Mouse (Mus musculus) frontal cortex, postnatal 14 days (tissue): ENCODE results near the gene Dbr1.

Experiments
- DNase-seq, 2 experiments: peaks; one replicate each; pipeline ENCODE4 v3.0.0; 2022; ENCODE audit warnings: low spot score in 2 of 2

The Dbr1 gene

GRCm38 (mm10) chr9:99619688-99620087 lies 44.1 kb downstream of the Dbr1 start:
- no peak for DNase-seq

DNA sequence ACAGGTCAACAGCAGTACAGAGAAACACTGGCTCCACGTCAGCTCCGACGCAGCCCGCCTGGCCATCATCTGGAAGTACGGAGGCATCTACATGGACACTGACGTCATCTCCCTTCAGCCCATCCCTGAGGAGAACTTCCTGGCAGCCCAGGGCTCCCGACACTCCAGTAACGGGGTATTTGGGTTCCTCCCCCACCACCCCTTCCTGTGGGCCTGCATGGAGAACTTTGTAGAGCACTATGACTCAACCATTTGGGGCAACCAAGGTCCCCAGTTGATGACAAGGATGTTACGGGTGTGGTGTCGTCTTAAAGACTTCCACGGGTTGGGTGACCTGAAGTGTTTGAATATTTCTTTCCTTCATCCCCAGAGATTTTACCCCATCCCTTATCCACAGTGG lies 44.6 kb downstream of the Dbr1 start:
- no peak for DNase-seq

GRCm38 (mm10) chr9:99622034-99622433 lies 46.4 kb downstream of the Dbr1 start:
- DNase-seq = no peak

DNA sequence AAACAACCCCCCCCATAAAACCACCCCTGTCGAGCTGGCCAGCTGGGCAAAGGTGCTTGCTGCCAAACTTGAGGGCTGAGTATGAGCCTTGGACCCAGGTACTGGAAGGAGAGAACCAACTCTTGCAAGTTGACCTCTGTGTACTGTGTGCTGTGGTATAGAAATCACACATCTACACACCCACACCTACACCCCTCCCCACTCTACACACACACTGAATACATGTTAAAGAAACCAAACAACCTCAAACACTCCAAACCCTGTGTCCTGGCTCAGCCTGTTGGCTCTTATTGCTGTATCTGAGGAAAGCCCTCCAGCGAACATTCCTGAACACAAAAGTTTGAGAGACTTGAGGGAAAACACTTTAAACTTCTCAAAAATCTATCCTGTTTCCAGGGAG lies 47.4 kb downstream of the Dbr1 start:
- no peak for DNase-seq

DNA sequence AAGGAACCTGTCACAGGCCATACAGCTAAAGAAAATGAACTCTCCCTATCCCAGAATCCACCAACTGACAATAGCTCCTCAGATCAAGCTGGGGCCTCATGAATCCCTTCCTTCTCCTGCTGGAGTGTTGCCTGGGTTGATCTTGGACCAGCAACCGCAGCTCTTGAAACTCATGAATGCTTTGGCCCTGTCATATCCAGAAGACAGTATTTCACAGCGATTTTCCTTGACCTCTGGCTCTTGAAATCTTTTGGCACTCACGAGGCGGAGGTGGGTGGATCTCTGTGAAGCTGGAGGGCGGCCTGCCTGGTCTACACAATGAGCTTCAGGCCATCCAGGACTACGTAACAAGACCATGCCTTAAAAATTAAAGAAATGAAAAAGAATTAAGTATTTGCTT lies 48.5 kb downstream of the Dbr1 start:
- DNase-seq = no peak

DNA sequence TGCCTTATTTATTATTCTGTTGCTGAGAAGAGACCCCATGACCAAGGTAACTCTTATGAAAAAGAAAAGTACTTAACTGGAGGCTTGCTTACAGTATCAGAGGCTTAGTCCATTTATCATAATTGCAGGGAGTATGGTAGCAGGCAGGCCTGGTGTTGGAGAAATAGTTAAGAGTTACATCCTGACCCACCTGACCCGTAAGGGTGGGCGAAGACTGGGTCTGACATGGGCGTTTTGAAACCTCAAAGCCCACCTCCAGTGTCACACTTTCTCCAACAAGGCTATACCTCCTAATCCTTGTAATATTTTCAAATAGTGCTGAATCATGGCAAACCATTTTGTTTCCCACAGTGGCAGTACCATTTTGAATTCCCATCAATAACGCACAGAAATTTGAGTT lies 53.0 kb downstream of the Dbr1 start:
- DNase-seq = no peak

- peak; percentile 68 for DNase-seq
Measured at GRCm38 (mm10) chr9:99629281-99630011, 53.8 kb downstream of the Dbr1 start, which contains the start of gene Dzip1l. TSS of gene Dzip1l (plus strand) at chr9:99629496.

DNA sequence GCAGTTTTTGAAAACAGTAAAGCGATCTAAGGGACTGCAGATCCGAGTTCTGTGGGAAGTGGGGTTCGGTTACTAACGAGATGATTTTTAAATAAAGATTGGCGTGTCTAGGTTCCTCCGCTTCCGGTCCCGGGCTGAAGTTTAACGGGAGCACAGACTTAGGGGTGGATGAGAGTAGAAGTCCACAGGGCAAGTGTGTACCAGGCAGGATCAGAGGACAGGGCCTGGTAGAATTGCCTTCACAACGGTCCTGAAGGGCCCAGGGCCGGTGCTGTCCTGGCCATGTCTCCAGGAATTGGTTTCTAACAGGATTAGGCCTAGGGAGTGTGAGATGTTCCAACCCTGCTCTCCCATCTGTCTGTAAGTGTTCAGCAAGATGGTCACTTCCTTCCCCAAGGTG lies 54.5 kb downstream of the Dbr1 start:
- DNase-seq = no peak

DNA sequence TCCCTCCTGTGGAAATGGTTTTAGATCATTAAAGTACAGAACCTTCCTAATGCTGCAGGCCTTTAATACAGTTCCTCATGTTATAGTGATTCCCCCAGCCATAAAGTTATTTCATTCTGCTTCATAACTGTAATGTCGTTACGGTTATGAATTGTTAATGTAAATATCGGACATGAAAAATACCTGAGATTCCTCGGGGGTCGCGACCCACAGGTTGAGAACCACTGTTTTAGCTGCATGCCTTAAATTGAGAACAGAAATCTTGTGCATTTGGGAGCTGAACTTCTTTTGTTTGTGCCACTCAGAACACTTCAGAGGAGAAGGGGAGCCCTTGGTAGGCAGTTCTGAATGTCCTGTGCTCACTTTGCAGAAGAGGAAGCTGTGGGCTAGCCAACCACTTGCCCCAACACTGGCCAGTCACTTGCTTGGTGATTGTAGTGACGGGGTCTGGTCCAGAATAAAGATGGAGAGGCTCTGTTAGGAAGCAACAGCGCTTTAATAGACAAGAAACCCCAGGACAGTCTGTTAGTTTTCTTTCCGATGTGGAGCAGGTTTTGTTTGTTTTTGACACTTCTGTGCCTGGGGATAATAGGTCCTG lies 55.0 kb downstream of the Dbr1 start:
- peak in 1 of 2 experiments; percentile 20 for DNase-seq

DNA sequence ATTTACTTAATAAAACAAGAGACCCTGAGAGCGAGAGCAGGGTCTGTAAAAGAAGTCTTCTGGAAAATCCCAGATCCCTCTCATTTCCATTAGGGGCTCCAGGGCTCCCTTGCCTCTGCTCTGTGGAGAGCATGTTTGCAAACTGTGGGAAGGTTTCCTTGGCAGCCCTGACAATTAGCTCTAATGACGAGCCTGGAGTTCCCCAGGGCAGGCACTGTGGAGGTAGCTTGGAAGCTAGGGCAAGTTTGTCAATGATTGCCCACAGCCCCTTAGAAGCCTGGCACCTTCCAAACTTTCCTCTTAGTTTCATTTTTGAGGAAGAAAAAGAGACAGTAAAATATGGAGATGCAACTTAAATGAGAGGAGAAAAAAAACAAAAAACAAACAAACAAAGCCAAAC lies 56.2 kb downstream of the Dbr1 start:
- DNase-seq = no peak

DNA sequence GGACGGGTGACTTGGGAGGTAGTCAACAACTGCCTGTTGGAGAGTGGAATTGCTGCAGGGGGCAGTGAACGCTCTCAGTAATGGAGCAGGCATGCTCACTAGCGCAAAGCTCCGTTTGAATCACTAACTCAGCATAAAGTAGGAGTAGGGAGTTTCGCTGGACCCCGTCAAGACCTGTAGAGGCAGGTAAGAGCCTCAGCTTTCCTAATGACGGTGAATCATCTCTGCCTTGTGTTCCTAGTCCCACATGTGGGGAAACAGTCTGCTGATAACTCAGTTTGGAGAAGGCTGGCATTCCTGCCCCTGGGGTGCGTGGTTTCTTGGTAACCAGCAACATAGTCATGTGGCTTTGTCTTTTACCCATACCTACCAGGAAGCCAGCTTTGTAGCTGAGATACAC lies 56.7 kb downstream of the Dbr1 start:
- DNase-seq = no peak
